Mouse (Mus musculus) spleen, embryonic (tissue): ENCODE measurements around the gene Ccdc157.

Experiments used
- CTCF ChIA-PET: fragments of 350-600 bp; sonication (Branson Sonifier 250); formaldehyde crosslinking; loops from one replicate; lab custom pipeline; 2022; lab: Charles Lee

Gene Ccdc157

GRCm38 (mm10) chr11:4184251-4184952, 24.3 kb upstream of the Ccdc157 start:
- CTCF ChIA-PET, result no interaction called here

DNA sequence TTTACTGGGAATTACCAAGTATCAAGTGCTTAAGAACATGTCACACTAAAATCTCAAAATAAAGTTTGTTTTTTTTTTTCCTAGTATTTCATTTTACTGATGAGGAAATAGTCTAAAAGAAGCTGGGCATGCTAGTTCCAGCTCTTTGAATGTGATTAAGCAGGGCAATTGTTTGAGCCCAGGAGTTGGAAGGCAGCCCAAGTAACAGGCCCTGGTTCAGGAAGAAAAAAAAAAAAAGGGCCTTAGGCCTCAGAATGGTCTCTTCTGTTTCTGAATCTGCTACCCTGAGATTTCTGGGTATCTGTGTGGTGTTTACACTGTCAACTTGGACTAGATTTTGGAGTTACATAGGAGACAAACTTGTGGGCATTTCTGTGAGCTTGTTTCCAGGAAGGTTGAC, 23.4 kb upstream of the Ccdc157 start:
- CTCF ChIA-PET, result no interaction called here

DNA sequence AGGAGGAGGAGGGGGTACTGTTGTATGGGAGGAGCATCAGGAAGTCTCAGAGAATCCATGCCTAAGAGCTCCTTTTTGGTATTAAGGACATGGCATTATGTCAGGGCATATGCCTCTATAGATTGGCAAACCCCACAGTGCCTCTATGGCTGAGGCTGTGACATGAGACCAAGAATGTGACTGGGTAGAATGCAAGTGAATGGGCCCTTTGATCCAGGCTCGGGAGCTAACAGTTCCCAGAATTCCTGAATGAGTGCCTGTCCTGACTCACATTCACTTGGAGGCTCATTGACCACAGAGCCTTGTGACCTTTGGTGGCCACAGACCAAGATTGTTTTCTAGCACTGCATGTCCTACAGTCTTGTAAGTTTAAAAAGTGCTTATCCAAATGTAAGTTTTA, 22.0 kb upstream of the Ccdc157 start:
- CTCF ChIA-PET, result no interaction called here

DNA sequence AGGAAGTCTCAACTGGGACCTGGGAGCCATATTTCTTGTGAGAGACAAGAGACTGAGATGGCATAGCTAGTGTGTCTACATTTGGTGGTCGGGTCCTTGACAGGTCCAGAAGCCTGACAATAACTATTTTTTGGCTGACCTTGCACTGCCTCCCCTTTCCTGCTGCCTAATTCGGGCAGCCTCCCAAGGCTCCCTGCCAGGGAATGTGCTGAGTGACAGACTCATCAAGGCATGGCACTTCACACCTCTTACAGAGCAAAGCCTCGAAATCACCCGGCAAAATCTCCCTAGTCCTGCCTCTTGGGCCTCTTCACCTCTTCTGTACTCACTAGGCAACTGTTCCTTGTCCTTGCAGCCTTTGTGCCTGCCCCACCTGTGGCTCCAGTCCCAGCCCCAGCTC, 17.6 kb upstream of the Ccdc157 start:
- CTCF ChIA-PET, result interaction anchor here (0.9 kb wide), 1 partner anchor 25 kb away, joined by 3 read pairs; no protein-coding TSS in a partner anchor

DNA sequence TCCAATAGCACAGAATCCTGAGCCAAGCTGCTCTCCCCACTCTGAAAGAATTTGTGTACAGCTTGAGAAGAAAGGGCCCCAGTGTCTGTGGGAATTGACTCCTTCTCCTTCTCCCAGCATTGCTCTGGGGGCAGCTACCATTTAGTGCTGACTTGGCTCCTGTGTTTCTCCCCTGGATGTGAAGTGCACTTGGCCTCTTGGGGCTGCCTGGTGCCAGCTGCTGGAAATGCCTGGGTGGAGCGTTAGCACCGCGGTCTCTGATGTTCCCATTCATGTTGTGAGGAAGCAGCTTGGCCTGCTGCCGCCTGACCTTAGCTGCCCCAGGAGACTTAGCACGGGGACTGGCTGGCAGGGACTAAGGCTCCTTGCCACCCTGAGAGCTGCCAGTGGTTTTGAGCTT, 14.5 kb upstream of the Ccdc157 start:
- CTCF ChIA-PET, result no interaction called here

GRCm38 (mm10) chr11:4166467-4167090, 6.5 kb upstream of the Ccdc157 start:
- CTCF ChIA-PET, result no interaction called here

GRCm38 (mm10) chr11:4164701-4165100, 4.6 kb upstream of the Ccdc157 start:
- CTCF ChIA-PET, result no interaction called here

GRCm38 (mm10) chr11:4160758-4161480, 826 bp upstream of the Ccdc157 start:
- CTCF ChIA-PET, result no interaction called here

DNA sequence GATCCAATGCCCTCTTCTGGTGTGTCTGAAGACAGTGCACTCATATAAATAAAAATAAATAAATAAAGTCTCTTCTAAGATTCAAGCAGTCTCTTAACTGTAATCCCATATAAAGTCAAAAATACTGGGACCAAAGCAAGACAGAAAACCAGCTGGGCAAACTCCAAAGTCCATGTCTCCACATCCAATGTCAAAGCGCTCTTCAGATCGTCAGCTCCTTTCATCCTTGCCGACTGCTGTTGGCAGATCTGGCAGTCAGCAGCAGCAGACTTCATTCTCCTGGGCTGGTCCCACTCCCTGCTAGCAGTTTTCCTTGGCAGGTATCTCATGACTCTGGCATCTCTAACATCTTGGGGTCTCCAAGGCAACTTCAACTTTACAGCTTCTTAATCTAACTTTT, 1.4 kb downstream of the Ccdc157 start:
- CTCF ChIA-PET, result no interaction called here

DNA sequence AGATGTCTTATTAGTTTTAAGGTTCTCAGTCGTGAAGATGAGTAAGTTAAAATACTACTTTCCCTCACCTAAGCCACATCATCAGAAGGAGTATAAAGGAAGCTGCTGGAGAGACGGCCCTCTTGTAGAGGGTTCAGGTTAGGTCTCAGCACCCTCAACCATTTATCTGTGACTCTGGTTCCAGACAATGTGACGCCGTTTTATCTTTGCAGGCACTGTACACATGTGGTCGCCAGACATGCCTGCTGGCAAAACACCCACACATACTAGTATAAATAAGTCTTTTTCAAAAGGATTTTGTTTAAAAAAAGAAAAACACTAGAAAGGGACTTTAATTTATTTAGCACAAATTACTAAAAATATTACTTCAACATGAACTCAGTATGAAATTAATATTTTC, 4.5 kb downstream of the Ccdc157 start:
- CTCF ChIA-PET, result no interaction called here

GRCm38 (mm10) chr11:4153694-4154093, 6.4 kb downstream of the Ccdc157 start:
- CTCF ChIA-PET, result interaction anchor here (0.6 kb wide), 1 partner anchor 233 kb away, joined by 3 read pairs; no protein-coding TSS in a partner anchor

GRCm38 (mm10) chr11:4149886-4150285, 10.2 kb downstream of the Ccdc157 start:
- CTCF ChIA-PET, result no interaction called here

GRCm38 (mm10) chr11:4148536-4149156, 11.4 kb downstream of the Ccdc157 start:
- CTCF ChIA-PET, result interaction anchor here (0.8 kb wide), 1 partner anchor 71 kb away, joined by 3 read pairs; no protein-coding TSS in a partner anchor

GRCm38 (mm10) chr11:4148120-4148519, 12.0 kb downstream of the Ccdc157 start:
- CTCF ChIA-PET, result interaction anchor here (0.8 kb wide), 1 partner anchor 72 kb away, joined by 3 read pairs; no protein-coding TSS in a partner anchor

DNA sequence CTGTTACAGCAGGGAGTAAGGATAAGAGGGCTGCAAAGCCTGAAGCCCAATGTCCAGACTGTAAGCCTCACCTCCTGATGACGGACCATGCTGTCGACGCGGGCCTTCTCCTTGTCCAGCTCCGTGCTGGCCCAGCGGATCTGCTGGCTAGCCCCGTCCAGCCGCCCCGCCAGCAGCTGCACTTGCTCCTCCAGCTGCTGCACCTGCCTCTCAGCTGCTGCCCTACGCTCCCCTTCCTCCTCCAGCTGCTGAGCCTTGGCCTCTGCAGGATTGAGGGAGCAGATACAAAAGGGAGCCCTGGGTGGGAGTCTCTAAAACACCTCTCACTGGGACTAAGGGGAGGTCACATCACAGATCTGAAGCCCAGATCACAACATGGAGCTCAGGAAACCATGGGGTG, 13.0 kb downstream of the Ccdc157 start:
- CTCF ChIA-PET, result no interaction called here

GRCm38 (mm10) chr11:4146381-4146780, 13.7 kb downstream of the Ccdc157 start:
- CTCF ChIA-PET, result no interaction called here

DNA sequence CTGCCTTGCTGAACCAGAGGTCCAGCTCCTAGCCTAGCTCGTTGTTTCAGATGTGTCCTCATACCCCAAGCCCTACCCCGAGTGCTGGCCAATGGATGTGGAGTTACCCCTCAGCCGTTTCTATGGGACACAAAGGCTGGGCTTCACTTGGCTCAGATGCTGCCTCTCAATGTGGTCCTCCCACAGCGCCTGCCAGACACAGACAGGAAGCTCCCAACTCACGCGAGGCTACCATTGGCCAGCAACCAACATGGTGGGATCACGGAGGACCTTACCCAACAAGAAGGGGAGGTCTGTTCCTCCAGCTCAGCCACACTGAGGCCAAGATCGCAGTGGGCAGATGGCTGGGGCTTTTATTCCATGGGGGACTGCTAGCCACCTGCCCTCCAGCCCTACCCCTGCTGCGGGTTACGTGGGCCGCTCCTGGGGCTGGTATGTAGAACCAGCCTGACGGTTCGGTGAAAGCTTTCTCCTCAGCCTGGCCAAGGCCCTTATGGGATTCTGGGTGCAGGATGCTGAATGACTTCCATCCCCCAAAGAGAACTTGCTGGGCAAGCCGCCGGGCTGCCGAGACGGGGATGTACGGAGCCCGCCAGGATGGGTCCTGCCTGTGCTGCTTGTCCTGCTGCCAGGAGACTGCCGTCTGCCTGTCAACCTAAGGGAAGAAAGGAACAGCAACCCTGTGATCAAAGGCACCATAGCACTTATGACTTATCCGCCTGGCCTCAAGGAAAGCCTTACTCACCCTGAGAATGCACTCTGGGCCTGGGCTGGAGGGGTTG, 16.6 kb downstream of the Ccdc157 start:
- CTCF ChIA-PET, result no interaction called here

GRCm38 (mm10) chr11:4142352-4142751, 17.7 kb downstream of the Ccdc157 start:
- CTCF ChIA-PET, result no interaction called here

DNA sequence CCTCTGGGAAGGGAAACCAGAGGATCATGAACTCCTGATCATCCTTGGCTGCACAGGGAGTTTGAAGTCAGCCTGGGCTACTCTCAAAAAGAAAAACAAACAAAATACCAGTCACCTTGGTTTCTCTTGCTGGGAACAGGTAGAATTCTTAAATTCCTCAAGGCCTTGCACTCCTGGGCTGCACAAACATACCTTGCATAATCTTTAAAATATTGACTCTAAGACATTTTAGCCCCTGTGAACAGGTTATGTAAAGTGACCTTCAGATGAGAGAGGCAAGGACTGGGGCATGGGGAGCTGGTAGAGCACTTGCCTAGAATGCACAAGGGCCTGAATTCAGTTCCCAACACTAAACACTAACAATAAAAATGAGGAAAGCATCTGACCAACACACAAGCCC, 18.6 kb downstream of the Ccdc157 start:
- CTCF ChIA-PET, result no interaction called here

DNA sequence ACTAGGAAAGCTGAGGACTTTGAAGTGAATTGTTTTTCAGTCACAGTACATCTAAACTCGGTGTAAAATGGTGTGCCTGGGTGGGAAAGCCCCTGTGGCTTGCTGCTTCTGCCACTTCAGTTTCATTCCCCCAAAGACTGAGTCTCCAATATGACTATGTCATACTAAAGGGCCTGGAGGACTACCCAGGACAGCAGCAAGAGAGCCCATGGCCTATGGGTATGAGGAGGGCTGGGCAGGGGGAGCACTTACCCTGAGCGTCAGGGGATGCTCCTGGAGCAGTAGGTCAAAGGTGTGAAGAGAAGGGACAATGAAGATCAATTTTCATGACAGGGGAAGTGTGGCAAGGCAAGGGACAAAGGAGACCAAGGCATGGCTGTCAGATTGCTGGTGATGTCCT, 21.1 kb downstream of the Ccdc157 start:
- CTCF ChIA-PET, result no interaction called here
